Mouse (Mus musculus): ENCODE results near the gene Gm5890.
"Not testable (repeated sequence)": the region's sequence is repeated elsewhere in the genome, so short reads cannot be mapped to it uniquely, and the experiment has no call there.

Gm5890 gene

DNA sequence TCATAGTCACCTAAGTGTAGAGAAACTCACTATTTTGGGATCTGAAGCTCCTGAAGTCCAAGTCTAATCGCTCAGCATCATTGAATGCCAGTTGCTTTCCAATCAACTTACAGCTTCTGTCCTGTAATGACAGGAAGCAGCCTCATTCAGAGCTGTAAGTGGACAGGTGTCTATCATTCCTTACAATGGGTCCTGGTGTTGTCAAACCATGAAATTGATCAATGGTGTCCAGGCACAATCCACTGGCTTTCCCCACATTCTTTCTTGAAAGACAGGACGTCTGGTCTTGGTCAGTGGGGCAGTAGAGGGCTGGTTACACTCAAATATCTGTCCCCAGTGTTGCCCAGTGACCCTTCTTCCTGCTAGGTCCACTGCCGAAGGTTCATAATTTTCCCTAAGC, at the start of gene Gm5890:
Gene Gm5890 (minus strand): TSS at position 101 of the 400 bp plus-strand sequence.
- in situ Hi-C loops (cut with MboI, MseI), result not testable (repeated sequence)

DNA sequence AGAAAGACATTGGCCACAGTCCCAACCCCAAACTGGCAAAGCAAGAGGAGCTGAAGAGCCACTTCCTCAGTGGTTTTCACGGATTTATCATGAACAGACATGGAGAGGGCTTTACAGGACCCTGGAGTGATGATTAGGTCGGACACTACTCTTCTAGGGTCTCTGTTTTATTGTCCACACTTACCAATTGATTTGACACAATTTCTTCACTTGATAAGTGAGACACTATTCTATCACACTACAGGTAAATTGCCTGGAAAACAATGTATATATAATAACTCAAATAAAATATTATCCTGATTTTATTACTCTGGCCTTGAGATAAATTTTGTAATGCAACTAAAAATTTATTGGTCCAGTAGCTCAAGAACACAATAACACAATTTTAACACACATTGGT, 28.9 kb downstream of the Gm5890 start, which contains the start of gene Gm4498:
Gene Gm4498 (minus strand): TSS at position 101 of the 400 bp plus-strand sequence.
- in situ Hi-C loops (cut with MboI, MseI), result not testable (repeated sequence)

Measured in T-helper 1 cell (primary cell).